Mouse (Mus musculus) stomach, embryonic 15.5 days (tissue): ENCODE measurements at regions not wholly inside any gene's neighbourhood (a gene's known extent, or its start where the extent isn't known, plus 50 kb on each side); places are given as distances from the start of the nearest gene placed in this dataset.
A peak's percentile ranks its signal among the peaks of the same experiment; 100 is the strongest.

Source experiments
- ATAC-seq: fragments of 200-750 bp; cut with Nextera tagmentation; 2 replicates; pipeline ENCODE4 v1.8.0; 2017; ENCODE audit warnings: low read depth, moderate number of reproducible peaks, moderate TSS enrichment; ENCODE audit not compliant: insufficient read depth, low FRiP score
- H3K27ac ChIP-seq: fragments of 300-500 bp; sonication (generic); 2 replicates; pipeline ENCODE4 v1.5.1; 2015; ENCODE audit warnings: mild to moderate bottlenecking, inconsistent platforms
- H3K27me3 ChIP-seq: fragments of 300-500 bp; sonication (generic); replicated peaks from 2 replicates; pipeline ENCODE4 v1.6.1; 2015; ENCODE audit warnings: inconsistent platforms
- H3K36me3 ChIP-seq: fragments of 300-500 bp; sonication (generic); 2 replicates; pipeline ENCODE4 v1.6.1; 2015; ENCODE audit warnings: inconsistent platforms
- H3K4me1 ChIP-seq: fragments of 300-500 bp; sonication (generic); 2 replicates; pipeline ENCODE4 v1.6.1; 2015; ENCODE audit warnings: inconsistent platforms
- H3K4me2 ChIP-seq: fragments of 300-500 bp; sonication (generic); 2 replicates; pipeline ENCODE4 v1.6.1; 2015; ENCODE audit warnings: mild to moderate bottlenecking, inconsistent platforms
- H3K4me3 ChIP-seq: fragments of 300-500 bp; sonication (generic); replicated peaks from 2 replicates; pipeline ENCODE4 v1.5.1; 2015; ENCODE audit warnings: inconsistent platforms
- H3K9ac ChIP-seq: fragments of 300-500 bp; sonication (generic); 2 replicates; pipeline ENCODE4 v1.6.1; 2015; ENCODE audit warnings: inconsistent platforms
- H3K9me3 ChIP-seq: fragments of 300-500 bp; sonication (generic); 2 replicates; pipeline ENCODE4 v1.6.1; 2016; ENCODE audit warnings: inconsistent platforms
- WGBS: fragments of 180-500 bp; shearing (Covaris S2); methylation state at CpG from one replicate; pipeline ENCODE4 v1.1.7; 2015; 5-methylcytosine and 5-hydroxymethylcytosine counted together

DNA sequence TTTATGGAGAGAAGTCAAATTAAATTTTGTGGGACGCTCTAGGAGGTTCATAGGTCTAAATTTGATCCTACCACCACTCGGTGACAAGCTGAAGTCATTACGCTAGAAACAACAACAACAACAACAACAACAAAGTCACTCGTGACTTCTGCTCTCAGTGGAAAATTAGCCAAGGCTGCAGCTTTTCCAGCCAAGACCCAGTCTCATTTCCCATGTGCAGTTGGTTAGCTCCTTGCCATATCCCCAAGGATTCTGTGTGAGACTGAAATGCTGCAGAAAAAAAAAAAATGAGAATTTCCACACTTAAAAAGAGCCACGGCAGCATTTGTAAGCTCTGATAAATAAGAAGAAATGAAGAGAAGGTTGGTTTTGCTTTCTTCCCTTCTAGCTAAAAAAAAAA, 323.4 kb downstream of the Mtx2 start:
- no peak overlapping the region for H3K9ac ChIP-seq
- no peaks in the 10 kb centered on the region for H3K27me3 ChIP-seq
- ATAC-seq, result no peak
- H3K4me1 ChIP-seq, result peaks cover 3% of the 10 kb centered on the region; the same call in 1 of the 2 replicates
- WGBS, result 75% methylated on average over 5 of the region's 5 CpGs
- H3K4me3 ChIP-seq, result no peak overlapping the region
- H3K27ac ChIP-seq, result no peak overlapping the region
- no peaks in the 10 kb centered on the region for H3K9me3 ChIP-seq
- no peak overlapping the region for H3K4me2 ChIP-seq
- no peaks in the 10 kb centered on the region for H3K36me3 ChIP-seq

- no peaks in the 10 kb centered on the region for H3K9me3 ChIP-seq
- no peaks in the 10 kb centered on the region for H3K27me3 ChIP-seq
- 5% methylated on average over 12 of the region's 12 CpGs for WGBS
- H3K9ac ChIP-seq, result no peak overlapping the region
- H3K4me1 ChIP-seq, result peaks cover 3% of the 10 kb centered on the region; the same call in 1 of the 2 replicates
- peak overlapping the region; percentile 17; the same call in 1 of the 2 replicates for H3K4me3 ChIP-seq
- H3K36me3 ChIP-seq, result no peaks in the 10 kb centered on the region
- H3K4me2 ChIP-seq, result peak overlapping the region; percentile 46
- ATAC-seq, result no peak
- H3K27ac ChIP-seq, result no peak overlapping the region
Observed at GRCm38 (mm10) chr2:75149562-75149961, 324.0 kb downstream of the Mtx2 start.

DNA sequence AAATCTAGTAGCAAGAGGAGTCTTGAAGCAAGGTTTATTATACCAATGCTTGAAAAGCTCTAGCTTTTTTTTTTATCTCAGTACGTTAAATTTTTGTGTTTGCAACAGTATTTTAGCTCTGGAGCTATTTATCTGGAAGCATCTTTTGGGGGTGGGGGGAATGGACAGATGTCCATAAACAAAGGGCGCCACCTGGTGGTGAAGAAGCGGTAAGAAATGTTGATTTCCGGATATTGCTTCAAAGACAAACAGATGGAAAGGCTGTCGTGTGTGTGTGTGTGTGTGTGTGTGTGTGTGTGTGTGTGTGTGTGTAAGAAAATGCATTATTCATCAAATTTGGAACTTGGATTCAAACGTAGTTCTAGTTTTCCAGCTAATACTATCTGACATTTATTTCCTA, 325.4 kb downstream of the Mtx2 start:
- H3K4me3 ChIP-seq, result no peak overlapping the region
- WGBS, result 5% methylated on average over 6 of the region's 6 CpGs
- H3K9ac ChIP-seq, result no peak overlapping the region
- H3K9me3 ChIP-seq, result no peaks in the 10 kb centered on the region
- H3K4me2 ChIP-seq, result no peak overlapping the region
- no peaks in the 10 kb centered on the region for H3K27me3 ChIP-seq
- peaks cover 3% of the 10 kb centered on the region; the same call in 1 of the 2 replicates for H3K4me1 ChIP-seq
- H3K27ac ChIP-seq, result no peak overlapping the region
- no peak for ATAC-seq
- H3K36me3 ChIP-seq, result no peaks in the 10 kb centered on the region

- no peak for ATAC-seq
- Histone ChIP-seq H3K36me3 (no peaks in the 10 kb centered on the region), H3K9ac (no peak overlapping the region), H3K4me2 (no peak overlapping the region), H3K27me3 (no peaks in the 10 kb centered on the region), H3K4me3 (no peak overlapping the region), H3K9me3 (no peaks in the 10 kb centered on the region), H3K27ac (no peak overlapping the region), H3K4me1 (peaks cover 3% of the 10 kb centered on the region; the same call in 1 of the 2 replicates)
- 78% methylated on average over 8 of the region's 8 CpGs for WGBS
Observed at GRCm38 (mm10) chr2:75151519-75151918, 325.9 kb downstream of the Mtx2 start.

DNA sequence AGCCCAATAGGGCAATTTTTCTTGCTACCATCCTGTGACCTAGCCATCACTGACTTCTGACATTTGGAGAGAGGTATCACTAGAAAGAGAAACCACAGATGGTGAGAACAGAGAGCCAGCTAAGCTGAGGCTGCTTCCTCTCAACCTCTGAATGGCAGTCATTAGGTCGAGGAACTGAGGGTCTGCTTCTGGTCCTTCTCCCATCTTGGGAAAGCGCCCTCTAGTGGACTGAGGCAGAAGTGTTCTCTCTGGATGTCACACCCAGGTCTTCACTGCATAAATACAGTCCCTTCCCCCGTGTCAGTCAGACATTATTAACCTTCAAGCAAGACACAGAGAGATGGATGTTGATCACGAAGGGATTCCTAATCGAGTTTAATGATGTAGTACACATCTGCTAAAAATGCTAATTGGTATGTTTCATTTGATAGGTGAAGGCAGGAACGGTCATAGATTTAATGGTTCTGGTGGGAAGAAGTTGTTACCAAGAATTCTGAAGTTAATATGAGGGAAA, 326.9 kb downstream of the Mtx2 start:
- no peak for ATAC-seq
- peaks cover 3% of the 10 kb centered on the region; the same call in 1 of the 2 replicates for H3K4me1 ChIP-seq
- no peaks in the 10 kb centered on the region for H3K9me3 ChIP-seq
- no peak overlapping the region for H3K9ac ChIP-seq
- H3K27ac ChIP-seq, result no peak overlapping the region
- no peak overlapping the region for H3K4me3 ChIP-seq
- no peak overlapping the region for H3K4me2 ChIP-seq
- 31% methylated on average over 6 of the region's 6 CpGs for WGBS
- H3K27me3 ChIP-seq, result no peaks in the 10 kb centered on the region
- no peaks in the 10 kb centered on the region for H3K36me3 ChIP-seq

DNA sequence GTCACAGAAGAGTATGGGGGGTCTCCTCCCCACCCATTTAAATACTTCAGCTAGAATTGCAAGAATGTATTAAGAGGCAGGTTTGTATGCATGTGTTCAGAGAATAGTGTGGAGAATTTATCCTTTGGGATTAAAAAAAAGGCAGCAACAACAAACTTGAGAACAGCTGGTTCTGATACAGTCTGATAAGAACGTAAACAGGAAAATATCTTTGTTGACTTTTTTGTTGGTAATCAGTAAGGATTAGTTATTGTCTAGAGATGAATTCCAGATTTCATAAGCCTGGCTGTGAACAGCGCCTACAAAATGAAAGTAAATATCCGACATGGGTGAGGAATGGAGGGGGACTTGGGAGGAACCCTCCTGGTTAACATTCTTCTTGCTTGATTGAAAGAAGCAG, 328.8 kb downstream of the Mtx2 start:
- ATAC-seq, result no peak
- Histone ChIP-seq H3K36me3 (no peaks in the 10 kb centered on the region), H3K27ac (no peak overlapping the region), H3K27me3 (no peaks in the 10 kb centered on the region), H3K4me1 (peaks cover 3% of the 10 kb centered on the region; the same call in 1 of the 2 replicates), H3K9me3 (no peaks in the 10 kb centered on the region), H3K9ac (no peak overlapping the region), H3K4me2 (no peak overlapping the region), H3K4me3 (no peak overlapping the region)
- 47% methylated on average over 3 of the region's 3 CpGs for WGBS

GRCm38 (mm10) chr2:75158581-75158980, 333.0 kb downstream of the Mtx2 start:
- H3K4me2 ChIP-seq, result no peak overlapping the region
- no peaks in the 10 kb centered on the region for H3K4me1 ChIP-seq
- H3K27ac ChIP-seq, result peak overlapping the region; percentile 19; the same call in 1 of the 2 replicates
- H3K36me3 ChIP-seq, result no peaks in the 10 kb centered on the region
- H3K9ac ChIP-seq, result no peak overlapping the region
- H3K4me3 ChIP-seq, result no peak overlapping the region
- H3K27me3 ChIP-seq, result no peaks in the 10 kb centered on the region
- no peaks in the 10 kb centered on the region for H3K9me3 ChIP-seq
- WGBS, result 50% methylated on average over 3 of the region's 3 CpGs
- no peak for ATAC-seq

- Histone ChIP-seq H3K36me3 (no peaks in the 10 kb centered on the region), H3K4me3 (no peak overlapping the region), H3K4me1 (no peaks in the 10 kb centered on the region), H3K27ac (no peak overlapping the region), H3K9me3 (no peaks in the 10 kb centered on the region), H3K4me2 (no peak overlapping the region), H3K9ac (no peak overlapping the region), H3K27me3 (no peaks in the 10 kb centered on the region)
- no peak for ATAC-seq
- WGBS, result 88% methylated on average over 14 of the region's 14 CpGs
Observed at GRCm38 (mm10) chr2:75161075-75161474, 335.5 kb downstream of the Mtx2 start.

- no peak overlapping the region for H3K9ac ChIP-seq
- no peaks in the 10 kb centered on the region for H3K36me3 ChIP-seq
- no peaks in the 10 kb centered on the region for H3K27me3 ChIP-seq
- 78% methylated on average over 4 of the region's 4 CpGs for WGBS
- H3K4me3 ChIP-seq, result no peak overlapping the region
- H3K9me3 ChIP-seq, result no peaks in the 10 kb centered on the region
- no peak overlapping the region for H3K4me2 ChIP-seq
- no peaks in the 10 kb centered on the region for H3K4me1 ChIP-seq
- no peak for ATAC-seq
- no peak overlapping the region for H3K27ac ChIP-seq
Observed at GRCm38 (mm10) chr2:75164987-75165386, 339.4 kb downstream of the Mtx2 start.

GRCm38 (mm10) chr2:75176267-75176666, 350.7 kb downstream of the Mtx2 start:
- 84% methylated on average over 5 of the region's 5 CpGs for WGBS
- no peaks in the 10 kb centered on the region for H3K9me3 ChIP-seq
- ATAC-seq, result no peak

DNA sequence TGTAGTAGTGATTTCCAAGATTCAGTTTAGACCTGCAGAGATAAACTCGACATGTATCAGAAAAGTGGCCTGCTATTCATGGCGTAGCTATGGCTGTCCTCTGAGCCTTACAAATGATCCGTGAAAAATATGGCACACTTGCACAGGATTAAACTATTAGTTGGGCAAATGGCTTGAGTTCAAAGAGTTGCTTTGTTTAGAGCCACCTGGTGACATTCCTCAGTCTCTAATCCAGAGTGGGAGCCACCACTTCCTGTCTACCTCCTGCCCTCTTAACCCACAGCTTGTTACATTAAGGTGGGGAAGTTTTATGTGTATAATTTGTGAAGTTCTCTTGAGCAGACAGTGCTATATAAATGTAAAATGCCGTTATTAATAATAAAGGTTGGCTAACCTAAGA, 357.7 kb downstream of the Mtx2 start:
- Histone ChIP-seq H3K4me3 (no peak overlapping the region), H3K9me3 (no peaks in the 10 kb centered on the region), H3K4me1 (no peaks in the 10 kb centered on the region), H3K4me2 (no peak overlapping the region), H3K27me3 (no peaks in the 10 kb centered on the region), H3K36me3 (no peaks in the 10 kb centered on the region), H3K9ac (no peak overlapping the region), H3K27ac (no peak overlapping the region)
- ATAC-seq, result no peak
- 46% methylated on average over 4 of the region's 4 CpGs for WGBS

More at GRCm38 (mm10) chr2:75176267-75176666, 350.7 kb downstream of the Mtx2 start:
- H3K4me1 ChIP-seq, result no peaks in the 10 kb centered on the region
- no peak overlapping the region for H3K9ac ChIP-seq
- H3K4me3 ChIP-seq, result no peak overlapping the region
- no peaks in the 10 kb centered on the region for H3K27me3 ChIP-seq
- H3K36me3 ChIP-seq, result no peaks in the 10 kb centered on the region
- no peak overlapping the region for H3K27ac ChIP-seq
- no peak overlapping the region for H3K4me2 ChIP-seq

GRCm38 (mm10) chr2:75202587-75203220, 377.1 kb downstream of the Mtx2 start:
- no peaks in the 10 kb centered on the region for H3K4me1 ChIP-seq
- 27% methylated on average over 7 of the region's 7 CpGs for WGBS
- no peaks in the 10 kb centered on the region for H3K36me3 ChIP-seq
- H3K4me2 ChIP-seq, result no peak overlapping the region
- ATAC-seq, result no peak
- no peak overlapping the region for H3K27ac ChIP-seq
- no peak overlapping the region for H3K4me3 ChIP-seq
- no peaks in the 10 kb centered on the region for H3K27me3 ChIP-seq
- H3K9me3 ChIP-seq, result no peaks in the 10 kb centered on the region
- no peak overlapping the region for H3K9ac ChIP-seq
